Mouse (Mus musculus) lung, embryonic 14.5 days (tissue): ENCODE measurements at regions not wholly inside any gene's neighbourhood (a gene's known extent, or its start where the extent isn't known, plus 50 kb on each side); places are given as distances from the start of the nearest gene placed in this dataset.

Source experiments
- ATAC-seq: fragments of 200-750 bp; cut with Nextera tagmentation; 2 replicates; pipeline ENCODE4 v1.8.0; 2017; ENCODE audit warnings: mild to moderate bottlenecking, moderate TSS enrichment, moderate library complexity; ENCODE audit not compliant: insufficient read depth
- DNase-seq: peaks from one replicate; pipeline ENCODE4 v3.0.0-alpha.2; 2015
- H3K27ac ChIP-seq: fragments of 300-500 bp; sonication (generic); 2 replicates; pipeline ENCODE4 v1.5.1; 2014; ENCODE audit warnings: low read depth, mild to moderate bottlenecking, moderate library complexity
- H3K27me3 ChIP-seq: fragments of 300-500 bp; sonication (generic); 2 replicates; pipeline ENCODE4 v1.6.1; 2014; ENCODE audit warnings: low read length, control low read depth; ENCODE audit not compliant: insufficient read depth
- H3K36me3 ChIP-seq: fragments of 300-500 bp; sonication (generic); 2 replicates; pipeline ENCODE4 v1.6.1; 2014; ENCODE audit warnings: control low read depth; ENCODE audit not compliant: insufficient read depth
- H3K4me1 ChIP-seq: fragments of 300-500 bp; sonication (generic); 2 replicates; pipeline ENCODE4 v1.6.1; 2014; ENCODE audit warnings: antibody characterized with exemption, control low read depth; ENCODE audit not compliant: insufficient read depth
- H3K4me2 ChIP-seq: fragments of 300-500 bp; sonication (generic); 2 replicates; pipeline ENCODE4 v1.6.1; 2014; ENCODE audit warnings: mild to moderate bottlenecking
- H3K4me3 ChIP-seq: fragments of 300-500 bp; sonication (generic); 2 replicates; pipeline ENCODE4 v1.5.1; 2014; ENCODE audit warnings: low read depth, low read length
- H3K9ac ChIP-seq: fragments of 300-500 bp; sonication (generic); 2 replicates; pipeline ENCODE4 v1.6.1; 2014
- H3K9me3 ChIP-seq: fragments of 300-500 bp; sonication (generic); 2 replicates; pipeline ENCODE4 v1.6.1; 2016; ENCODE audit warnings: low read depth, low read length, control low read depth
- CTCF ChIP-seq: IDR thresholded peaks from 2 replicates; pipeline ENCODE4 v1.5.1; 2016; ENCODE audit warnings: antibody characterized with exemption, low read depth
- WGBS: fragments of 180-500 bp; shearing (Covaris S2); extraction: QIAGEN DNeasy Blood & Tissue Kit; methylation state at CpG from one replicate; pipeline ENCODE4 v1.1.7; 2014; 5-methylcytosine and 5-hydroxymethylcytosine counted together

GRCm38 (mm10) chr10:17485515-17485914 lies 237.5 kb upstream of the Cited2 start:
- Histone ChIP-seq H3K27ac (no peak overlapping the region), H3K27me3 (no peaks in the 10 kb centered on the region), H3K4me3 (no peak overlapping the region), H3K9me3 (no peaks in the 10 kb centered on the region), H3K36me3 (no peaks in the 10 kb centered on the region), H3K9ac (no peak overlapping the region), H3K4me2 (no peak overlapping the region), H3K4me1 (no peaks in the 10 kb centered on the region)
- no peak for DNase-seq
- no peak for TF ChIP-seq CTCF
- ATAC-seq = no peak
- WGBS = 82% methylated on average over 2 of the region's 2 CpGs

- Histone ChIP-seq H3K9me3 (no peaks in the 10 kb centered on the region), H3K4me3 (no peak overlapping the region), H3K4me1 (no peaks in the 10 kb centered on the region), H3K9ac (no peak overlapping the region), H3K27ac (no peak overlapping the region), H3K27me3 (no peaks in the 10 kb centered on the region), H3K36me3 (no peaks in the 10 kb centered on the region), H3K4me2 (no peak overlapping the region)
- 83% methylated on average over 3 of the region's 3 CpGs for WGBS
- ATAC-seq = no peak
- no peak for DNase-seq
- no peak for TF ChIP-seq CTCF
These were observed 237.0 kb upstream of the Cited2 start for GRCm38 (mm10) chr10:17486011-17486410.

DNA sequence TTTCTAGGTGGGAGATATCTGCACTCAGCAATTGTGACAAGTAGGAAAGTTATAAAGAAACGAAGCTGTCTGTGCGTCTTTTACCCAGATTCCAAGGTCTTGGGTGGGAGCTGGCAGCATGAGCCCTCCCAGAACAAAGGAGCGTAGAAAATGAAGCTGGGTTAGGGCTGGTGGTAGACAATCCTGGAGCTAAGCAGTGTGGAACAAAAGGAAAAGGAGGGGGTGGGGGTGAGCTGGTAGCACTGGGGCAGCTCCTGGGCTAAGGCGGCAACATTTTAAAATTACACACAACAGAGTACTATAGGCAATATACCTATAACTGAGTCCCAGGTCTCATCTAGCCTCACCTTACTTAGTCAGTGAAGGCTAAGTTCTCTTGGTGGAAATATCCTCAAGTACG lies 235.6 kb upstream of the Cited2 start:
- H3K4me2 ChIP-seq = no peak overlapping the region
- DNase-seq = no peak
- no peak overlapping the region for H3K9ac ChIP-seq
- 88% methylated on average over 5 of the region's 5 CpGs for WGBS
- no peaks in the 10 kb centered on the region for H3K36me3 ChIP-seq
- no peaks in the 10 kb centered on the region for H3K27me3 ChIP-seq
- H3K9me3 ChIP-seq = no peaks in the 10 kb centered on the region
- no peak for ATAC-seq
- no peak overlapping the region for H3K4me3 ChIP-seq
- no peak overlapping the region for H3K27ac ChIP-seq
- TF ChIP-seq CTCF = no peak
- H3K4me1 ChIP-seq = no peaks in the 10 kb centered on the region

GRCm38 (mm10) chr10:17491611-17492305 lies 231.3 kb upstream of the Cited2 start:
- Histone ChIP-seq H3K27ac (no peak overlapping the region), H3K27me3 (no peaks in the 10 kb centered on the region), H3K4me2 (no peak overlapping the region), H3K36me3 (no peaks in the 10 kb centered on the region), H3K4me1 (no peaks in the 10 kb centered on the region), H3K9me3 (no peaks in the 10 kb centered on the region), H3K9ac (no peak overlapping the region), H3K4me3 (no peak overlapping the region)
- 81% methylated on average over 5 of the region's 5 CpGs for WGBS
- no peak for ATAC-seq
- DNase-seq = no peak
- TF ChIP-seq CTCF = no peak

GRCm38 (mm10) chr10:17493137-17493536 lies 229.9 kb upstream of the Cited2 start:
- H3K36me3 ChIP-seq = no peaks in the 10 kb centered on the region
- no peak for DNase-seq
- H3K4me1 ChIP-seq = no peaks in the 10 kb centered on the region
- ATAC-seq = no peak
- no peak for TF ChIP-seq CTCF
- no peaks in the 10 kb centered on the region for H3K27me3 ChIP-seq
- WGBS = 20% methylated on average over 6 of the region's 6 CpGs
- no peaks in the 10 kb centered on the region for H3K9me3 ChIP-seq
- no peak overlapping the region for H3K9ac ChIP-seq
- H3K27ac ChIP-seq = no peak overlapping the region
- no peak overlapping the region for H3K4me3 ChIP-seq
- H3K4me2 ChIP-seq = no peak overlapping the region

- Histone ChIP-seq H3K27ac (no peak overlapping the region), H3K9me3 (no peaks in the 10 kb centered on the region), H3K4me3 (no peak overlapping the region), H3K4me1 (no peaks in the 10 kb centered on the region), H3K4me2 (no peak overlapping the region), H3K9ac (no peak overlapping the region), H3K36me3 (no peaks in the 10 kb centered on the region), H3K27me3 (no peaks in the 10 kb centered on the region)
- no peak for TF ChIP-seq CTCF
- no peak for DNase-seq
- WGBS = 59% methylated on average over 3 of the region's 3 CpGs
- no peak for ATAC-seq
These were observed 226.2 kb upstream of the Cited2 start for GRCm38 (mm10) chr10:17496831-17497230.

GRCm38 (mm10) chr10:17510626-17511193 lies 212.3 kb upstream of the Cited2 start:
- Histone ChIP-seq H3K4me3 (no peak overlapping the region), H3K27me3 (no peaks in the 10 kb centered on the region), H3K36me3 (no peaks in the 10 kb centered on the region), H3K9ac (no peak overlapping the region), H3K4me1 (no peaks in the 10 kb centered on the region), H3K27ac (no peak overlapping the region), H3K9me3 (no peaks in the 10 kb centered on the region), H3K4me2 (no peak overlapping the region)
- ATAC-seq = no peak
- DNase-seq = no peak
- TF ChIP-seq CTCF = no peak
- WGBS = 45% methylated on average over 4 of the region's 4 CpGs
